Mouse (Mus musculus) lung, postnatal 0 days (tissue): Measurements from ENCODE around the gene Aldh2.

Source experiments
- CTCF ChIP-seq: IDR thresholded peaks from 2 replicates; pipeline ENCODE4 v1.5.1; 2016; ENCODE audit warnings: antibody characterized with exemption, mild to moderate bottlenecking
- EP300 ChIP-seq: IDR thresholded peaks from 2 replicates; pipeline ENCODE4 v1.6.1; 2016; ENCODE audit warnings: antibody characterized with exemption, mild to moderate bottlenecking, control low read depth

DNA sequence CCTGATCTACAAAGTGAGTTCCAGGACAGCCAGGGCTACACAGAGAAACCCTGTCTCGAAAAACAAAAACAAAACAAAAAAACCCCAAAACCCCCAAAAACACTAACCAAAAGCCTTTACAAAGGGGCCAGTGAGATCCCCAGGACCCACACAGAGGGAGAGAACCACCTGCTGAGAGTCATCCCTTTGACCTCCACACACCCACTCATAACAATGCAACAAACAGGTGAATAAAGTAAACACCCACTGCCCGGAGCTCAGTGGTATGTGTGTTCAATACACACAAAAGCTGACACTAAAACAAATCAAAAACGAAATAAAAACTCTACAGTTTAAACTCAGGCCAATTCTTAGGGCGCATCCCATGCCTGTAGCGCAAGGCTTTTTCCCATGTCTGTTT, 53.6 kb downstream of the Aldh2 start:
- TF ChIP-seq CTCF (no peak), EP300 (no peak)
